Mouse (Mus musculus) sigmoid colon, adult 10 weeks (tissue): ENCODE results near the gene 2610318N02Rik. TPM values are rescaled to one million over a fixed set of nuclear protein-coding genes. Genes with fewer than 3 reads are reported as not detected.

Source experiments
- polyA plus RNA-seq: library from polyadenylated mRNA; stranded (reverse); fragments of 350-450 nt; fragmentation: Illumina TruSeq; extraction: RNeasy Lipid Tissue Mini Kit (QIAGEN cat#74804); gene quantifications from one replicate; pipeline ENCODE4 v1.2.3, GENCODE M21; 2014; ENCODE audit warnings: low read depth, low replicate concordance

2610318N02Rik gene
- not detected for polyA plus RNA-seq

GRCm38 (mm10) chr16:17124871-17125520, at the start of gene 2610318N02Rik:
TSS of gene 2610318N02Rik (minus strand) at chr16:17125167.

GRCm38 (mm10) chr16:17146772-17147235, 21.8 kb upstream of the 2610318N02Rik start, which contains the start of gene Ccdc116:
TSS of gene Ccdc116 (minus strand) at chr16:17147229.

GRCm38 (mm10) chr16:17144339-17144738, 19.4 kb upstream of the 2610318N02Rik start, which contains the start of gene Ydjc:
TSS of gene Ydjc (plus strand) at chr16:17144621.

GRCm38 (mm10) chr16:17132089-17132905, 7.3 kb upstream of the 2610318N02Rik start, which contains the start of gene Sdf2l1:
TSS of gene Sdf2l1 (minus strand) at chr16:17132383.

GRCm38 (mm10) chr16:17110771-17111743, 13.9 kb downstream of the 2610318N02Rik start, which contains the start of gene Ppil2:
TSS of gene Ppil2 (minus strand) at chr16:17111257.

GRCm38 (mm10) chr16:17069511-17070443, 55.2 kb downstream of the 2610318N02Rik start, which contains the start of gene Ypel1:
TSS of gene Ypel1 (plus strand) at chr16:17069696.

Other genes with a start within 250 kb of the 2610318N02Rik start
- gene Ppm1f, start 228.7 kb downstream of the 2610318N02Rik start, polyA plus RNA-seq: 3.2 TPM
- gene Mapk1, start 141.8 kb downstream of the 2610318N02Rik start, polyA plus RNA-seq: 272 TPM
- gene Ypel1, start 55.5 kb downstream of the 2610318N02Rik start, polyA plus RNA-seq: 0.66 TPM
- gene Ppil2, start 13.9 kb downstream of the 2610318N02Rik start, polyA plus RNA-seq: 117 TPM
- 15.0 TPM for gene Sdf2l1, start 7.2 kb upstream of the 2610318N02Rik start, polyA plus RNA-seq
- 0.28 TPM for gene Ydjc, start 19.5 kb upstream of the 2610318N02Rik start, polyA plus RNA-seq
- 1.9 TPM for gene Ccdc116, start 22.1 kb upstream of the 2610318N02Rik start, polyA plus RNA-seq
- gene Ube2l3, start 77.5 kb upstream of the 2610318N02Rik start, polyA plus RNA-seq: 226 TPM
- not detected for gene Rimbp3, start 83.4 kb upstream of the 2610318N02Rik start, polyA plus RNA-seq
- 1.2 TPM for gene Hic2, start 108.4 kb upstream of the 2610318N02Rik start, polyA plus RNA-seq
- gene Tmem191c, start 150.9 kb upstream of the 2610318N02Rik start, polyA plus RNA-seq: not detected
- not detected for gene Serpind1, start 206.2 kb upstream of the 2610318N02Rik start, polyA plus RNA-seq